Mouse (Mus musculus) G1E-ER4 (cell line): ENCODE data around the gene Pxk. TPM values are rescaled to one million over a fixed set of nuclear protein-coding genes. Genes with fewer than 3 reads are reported as not detected.

Source experiments
- GATA1 ChIP-seq: IDR thresholded peaks from one replicate; pipeline ENCODE4 v1.8.0; 2012; ENCODE audit warnings: low read length, inconsistent platforms
- polyA plus RNA-seq: library from polyadenylated mRNA; stranded (reverse); fragments of >175 nt; gene quantifications from 2 replicates; pipeline ENCODE4 v1.2.3, GENCODE M21; 2012

Gene Pxk
- polyA plus RNA-seq, 1 experiment: 3.4 TPM

GRCm38 (mm10) chr14:8124046-8124881 lies 26.3 kb downstream of the Pxk start:
- no peak for TF ChIP-seq GATA1

GRCm38 (mm10) chr14:8127971-8128370 lies 30.0 kb downstream of the Pxk start:
- no peak for TF ChIP-seq GATA1

- no peak for TF ChIP-seq GATA1
These were observed 34.8 kb downstream of the Pxk start for GRCm38 (mm10) chr14:8132789-8133188.

- TF ChIP-seq GATA1: no peak
These were observed 36.2 kb downstream of the Pxk start for GRCm38 (mm10) chr14:8134234-8134633.

GRCm38 (mm10) chr14:8135130-8135529 lies 37.1 kb downstream of the Pxk start:
- no peak for TF ChIP-seq GATA1

GRCm38 (mm10) chr14:8139724-8140710 lies 42.0 kb downstream of the Pxk start:
- TF ChIP-seq GATA1: no peak

- no peak for TF ChIP-seq GATA1
These were observed 43.1 kb downstream of the Pxk start for GRCm38 (mm10) chr14:8141131-8141530.

GRCm38 (mm10) chr14:8145594-8146558 lies 47.9 kb downstream of the Pxk start:
- no peak for TF ChIP-seq GATA1

- TF ChIP-seq GATA1: no peak
These were observed 48.7 kb downstream of the Pxk start for GRCm38 (mm10) chr14:8146611-8147223.

GRCm38 (mm10) chr14:8148842-8149241 lies 50.8 kb downstream of the Pxk start:
- TF ChIP-seq GATA1: no peak

GRCm38 (mm10) chr14:8151757-8152156 lies 53.7 kb downstream of the Pxk start:
- TF ChIP-seq GATA1: no peak

GRCm38 (mm10) chr14:8154072-8154471 lies 56.1 kb downstream of the Pxk start:
- no peak for TF ChIP-seq GATA1

GRCm38 (mm10) chr14:8156947-8157346 lies 58.9 kb downstream of the Pxk start:
- TF ChIP-seq GATA1: no peak

GRCm38 (mm10) chr14:8158721-8159120 lies 60.7 kb downstream of the Pxk start:
- no peak for TF ChIP-seq GATA1

- no peak for TF ChIP-seq GATA1
These were observed 61.1 kb downstream of the Pxk start for GRCm38 (mm10) chr14:8159141-8159540.

- no peak for TF ChIP-seq GATA1
These were observed 63.8 kb downstream of the Pxk start for GRCm38 (mm10) chr14:8161777-8162176.
